Mouse (Mus musculus) forebrain, embryonic 12.5 days (tissue): ENCODE results near the gene Ppfibp1. TPM values are rescaled to one million over a fixed set of nuclear protein-coding genes. Genes with fewer than 3 reads are reported as not detected.
A peak's percentile ranks its signal among the peaks of the same experiment; 100 is the strongest.

ENCODE experiments used
- ATAC-seq: fragments of 200-750 bp; cut with Nextera tagmentation; 2 replicates; pipeline ENCODE4 v1.8.0; 2017; ENCODE audit warnings: moderate TSS enrichment; ENCODE audit not compliant: low FRiP score
- H3K27ac ChIP-seq: fragments of 300-500 bp; sonication (generic); 2 replicates; pipeline ENCODE4 v1.5.1; 2016; ENCODE audit warnings: mild to moderate bottlenecking
- H3K27me3 ChIP-seq: fragments of 300-500 bp; sonication (generic); 2 replicates; pipeline ENCODE4 v1.6.1; 2016; ENCODE audit warnings: mild to moderate bottlenecking
- H3K36me3 ChIP-seq: fragments of 300-500 bp; sonication (generic); replicated peaks from 2 replicates; pipeline ENCODE4 v1.6.1; 2016; ENCODE audit warnings: mild to moderate bottlenecking
- H3K4me1 ChIP-seq: fragments of 300-500 bp; sonication (generic); 2 replicates; pipeline ENCODE4 v1.6.1; 2016
- H3K4me2 ChIP-seq: fragments of 300-500 bp; sonication (generic); 2 replicates; pipeline ENCODE4 v1.6.1; 2016; ENCODE audit warnings: mild to moderate bottlenecking, moderate library complexity
- H3K4me3 ChIP-seq: fragments of 300-500 bp; sonication (generic); replicated peaks from 2 replicates; pipeline ENCODE4 v1.5.1; 2016; ENCODE audit warnings: mild to moderate bottlenecking
- H3K9ac ChIP-seq: fragments of 300-500 bp; sonication (generic); 2 replicates; pipeline ENCODE4 v1.6.1; 2016; ENCODE audit warnings: mild to moderate bottlenecking
- H3K9me3 ChIP-seq: fragments of 300-500 bp; sonication (generic); 2 replicates; pipeline ENCODE4 v1.6.1; 2016
- WGBS: fragments of 180-500 bp; shearing (Covaris S2); methylation state at CpG from one replicate; pipeline ENCODE4 v1.1.7; 2016; 5-methylcytosine and 5-hydroxymethylcytosine counted together
- polyA plus RNA-seq: library from polyadenylated mRNA; unstranded; fragments of >200 nt; fragmentation: Nextera tagmentation; extraction: Ambion mirVana; gene quantifications from 2 replicates; pipeline ENCODE4 v1.2.1, GENCODE M21; 2016

Gene Ppfibp1
- polyA plus RNA-seq, 1 experiment from 2014 or later, result 29.9 TPM

DNA sequence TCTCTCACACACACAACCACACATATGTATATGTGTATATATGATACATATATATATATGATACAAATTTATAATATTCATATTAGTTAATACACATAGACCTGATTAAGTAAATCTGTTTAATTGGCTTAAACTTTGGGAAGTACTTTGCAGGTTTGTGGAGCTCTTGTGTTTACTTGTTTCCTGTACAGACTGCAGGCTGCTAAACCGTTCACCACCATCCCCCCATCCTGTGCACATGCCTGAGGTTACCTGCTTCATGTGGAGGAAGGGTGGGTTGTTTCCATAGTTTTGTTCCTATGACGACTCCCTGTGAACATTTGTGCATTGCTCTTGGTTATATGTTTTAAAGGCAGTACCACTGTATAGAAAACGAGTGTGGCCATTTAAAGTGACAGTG, 83.1 kb downstream of the Ppfibp1 start:
- H3K9me3 ChIP-seq, result no peaks in the 10 kb centered on the region
- ATAC-seq, result no peak
- H3K27ac ChIP-seq, result no peak overlapping the region
- H3K4me1 ChIP-seq, result peaks cover 6% of the 10 kb centered on the region; the same call in 1 of the 2 replicates
- WGBS, result 50% methylated on average over 3 of the region's 3 CpGs
- no peaks in the 10 kb centered on the region for H3K27me3 ChIP-seq
- H3K4me3 ChIP-seq, result no peak overlapping the region
- no peak overlapping the region for H3K4me2 ChIP-seq
- no peak overlapping the region for H3K9ac ChIP-seq
- H3K36me3 ChIP-seq, result no peaks in the 10 kb centered on the region

- no peak overlapping the region for H3K9ac ChIP-seq
- H3K36me3 ChIP-seq, result no peaks in the 10 kb centered on the region
- no peak overlapping the region for H3K27ac ChIP-seq
- H3K4me1 ChIP-seq, result peaks cover 6% of the 10 kb centered on the region; the same call in 1 of the 2 replicates
- no peak overlapping the region for H3K4me3 ChIP-seq
- H3K9me3 ChIP-seq, result no peaks in the 10 kb centered on the region
- ATAC-seq, result peak; percentile 61; the same call in 1 of the 2 replicates
- 21% methylated on average over 6 of the region's 6 CpGs for WGBS
- no peaks in the 10 kb centered on the region for H3K27me3 ChIP-seq
- H3K4me2 ChIP-seq, result no peak overlapping the region
These were observed 83.7 kb downstream of the Ppfibp1 start for GRCm38 (mm10) chr6:146972009-146972408.

- Histone ChIP-seq H3K9me3 (no peaks in the 10 kb centered on the region), H3K4me3 (no peak overlapping the region), H3K4me1 (peaks cover 6% of the 10 kb centered on the region; the same call in 1 of the 2 replicates), H3K36me3 (no peaks in the 10 kb centered on the region), H3K27me3 (no peaks in the 10 kb centered on the region), H3K9ac (no peak overlapping the region), H3K27ac (no peak overlapping the region), H3K4me2 (no peak overlapping the region)
- 79% methylated on average over 1 of the region's 1 CpGs for WGBS
- ATAC-seq, result no peak
These were observed 84.5 kb downstream of the Ppfibp1 start for GRCm38 (mm10) chr6:146972740-146973139.

- Histone ChIP-seq H3K27ac (no peak overlapping the region), H3K9me3 (no peaks in the 10 kb centered on the region), H3K27me3 (no peaks in the 10 kb centered on the region), H3K4me2 (no peak overlapping the region), H3K4me1 (peaks cover 6% of the 10 kb centered on the region; the same call in 1 of the 2 replicates), H3K9ac (no peak overlapping the region), H3K36me3 (no peaks in the 10 kb centered on the region), H3K4me3 (no peak overlapping the region)
- WGBS, result 62% methylated on average over 2 of the region's 2 CpGs
- ATAC-seq, result no peak
These were observed 85.1 kb downstream of the Ppfibp1 start for GRCm38 (mm10) chr6:146973406-146973805.

- no peak overlapping the region for H3K4me2 ChIP-seq
- H3K27ac ChIP-seq, result no peak overlapping the region
- no peak overlapping the region for H3K9ac ChIP-seq
- H3K36me3 ChIP-seq, result no peaks in the 10 kb centered on the region
- no peak overlapping the region for H3K4me3 ChIP-seq
- ATAC-seq, result no peak
- H3K9me3 ChIP-seq, result no peaks in the 10 kb centered on the region
- peaks cover 6% of the 10 kb centered on the region; the same call in 1 of the 2 replicates for H3K4me1 ChIP-seq
- H3K27me3 ChIP-seq, result no peaks in the 10 kb centered on the region
These were observed 85.5 kb downstream of the Ppfibp1 start for GRCm38 (mm10) chr6:146973830-146974229.

DNA sequence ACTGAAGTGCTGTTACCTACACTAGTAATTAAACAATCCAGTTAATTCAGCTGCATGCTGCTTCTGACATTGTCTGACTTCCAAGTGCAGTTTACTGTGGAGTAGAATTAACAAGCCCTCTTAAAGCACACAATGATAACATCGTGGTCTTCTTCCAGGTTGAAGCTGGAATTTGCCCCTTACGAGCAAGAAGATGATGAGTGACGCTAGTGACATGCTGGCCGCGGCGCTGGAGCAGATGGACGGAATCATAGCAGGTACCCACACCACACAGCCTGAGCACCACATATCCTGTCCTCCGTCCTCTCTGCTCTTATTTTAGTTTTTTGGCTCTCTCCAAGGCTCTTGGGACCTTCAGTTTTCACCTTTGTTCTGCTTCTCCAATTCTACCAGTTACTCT, 88.2 kb downstream of the Ppfibp1 start:
- Histone ChIP-seq H3K9ac (no peak overlapping the region), H3K4me2 (no peak overlapping the region), H3K9me3 (no peaks in the 10 kb centered on the region), H3K27ac (no peak overlapping the region), H3K36me3 (no peaks in the 10 kb centered on the region), H3K27me3 (no peaks in the 10 kb centered on the region), H3K4me3 (no peak overlapping the region), H3K4me1 (peaks cover 24% of the 10 kb centered on the region)
- WGBS, result 91% methylated on average over 8 of the region's 8 CpGs
- ATAC-seq, result no peak

DNA sequence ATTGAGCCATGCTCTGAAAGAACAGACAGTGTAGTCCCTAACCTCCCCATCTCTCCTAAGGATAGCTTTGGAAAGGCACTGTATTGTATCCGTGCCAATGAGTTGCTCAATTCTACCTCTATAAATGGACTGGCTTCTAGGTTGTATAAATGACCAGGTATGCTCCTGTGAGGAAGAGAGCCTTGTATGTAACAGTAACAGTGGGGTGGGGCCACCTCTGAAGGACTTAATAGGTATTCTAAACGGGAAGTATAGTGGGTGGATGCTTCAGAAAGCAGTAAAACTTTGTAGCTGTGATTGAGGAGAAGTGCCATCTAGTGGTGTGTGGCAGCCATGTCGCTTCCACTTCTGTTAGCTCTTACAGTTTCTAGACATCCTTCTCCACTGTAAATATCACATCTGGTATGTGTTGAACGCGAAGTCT, 90.4 kb downstream of the Ppfibp1 start:
- Histone ChIP-seq H3K9ac (no peak overlapping the region), H3K4me1 (peaks cover 24% of the 10 kb centered on the region), H3K27me3 (no peaks in the 10 kb centered on the region), H3K4me2 (no peak overlapping the region), H3K4me3 (no peak overlapping the region), H3K9me3 (no peaks in the 10 kb centered on the region), H3K36me3 (no peaks in the 10 kb centered on the region), H3K27ac (no peak overlapping the region)
- no peak for ATAC-seq
- WGBS, result 65% methylated on average over 5 of the region's 5 CpGs

DNA sequence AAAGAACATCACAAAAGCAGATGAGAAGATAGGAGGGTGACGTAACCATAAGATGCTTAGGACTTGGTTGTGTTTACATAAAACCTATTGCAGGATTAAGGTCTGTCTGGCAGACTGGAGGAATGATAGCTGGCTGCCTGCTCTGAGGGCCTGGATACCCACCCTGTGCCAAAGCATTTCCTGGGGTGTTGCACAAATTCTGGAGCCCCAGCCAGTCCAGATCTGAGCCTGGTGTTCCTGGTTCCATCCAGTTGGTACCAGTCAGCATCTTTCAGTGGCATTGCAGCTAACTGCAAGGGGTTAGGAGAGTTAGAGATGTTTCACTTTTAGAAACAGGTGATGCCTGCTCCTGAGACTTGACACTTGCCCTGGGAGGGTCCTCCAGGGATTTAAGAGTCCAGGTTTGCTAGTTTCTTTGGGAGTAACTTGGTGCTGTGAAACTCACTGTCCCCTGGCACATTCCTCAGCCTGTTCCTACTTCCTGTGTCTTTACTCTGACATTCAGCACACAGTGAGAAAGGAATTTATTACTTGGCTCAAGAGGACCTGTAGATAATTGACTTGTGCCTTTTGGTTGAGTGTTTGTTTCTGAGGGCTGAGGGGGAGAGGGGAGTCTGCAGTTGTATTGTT, 90.9 kb downstream of the Ppfibp1 start:
- H3K4me1 ChIP-seq, result peaks cover 24% of the 10 kb centered on the region; the same call in 1 of the 2 replicates
- no peaks in the 10 kb centered on the region for H3K36me3 ChIP-seq
- H3K27me3 ChIP-seq, result no peaks in the 10 kb centered on the region
- no peak overlapping the region for H3K27ac ChIP-seq
- no peaks in the 10 kb centered on the region for H3K9me3 ChIP-seq
- H3K9ac ChIP-seq, result no peak overlapping the region
- WGBS, result 71% methylated on average over 1 of the region's 1 CpGs
- ATAC-seq, result no peak
- H3K4me3 ChIP-seq, result no peak overlapping the region
- H3K4me2 ChIP-seq, result no peak overlapping the region

DNA sequence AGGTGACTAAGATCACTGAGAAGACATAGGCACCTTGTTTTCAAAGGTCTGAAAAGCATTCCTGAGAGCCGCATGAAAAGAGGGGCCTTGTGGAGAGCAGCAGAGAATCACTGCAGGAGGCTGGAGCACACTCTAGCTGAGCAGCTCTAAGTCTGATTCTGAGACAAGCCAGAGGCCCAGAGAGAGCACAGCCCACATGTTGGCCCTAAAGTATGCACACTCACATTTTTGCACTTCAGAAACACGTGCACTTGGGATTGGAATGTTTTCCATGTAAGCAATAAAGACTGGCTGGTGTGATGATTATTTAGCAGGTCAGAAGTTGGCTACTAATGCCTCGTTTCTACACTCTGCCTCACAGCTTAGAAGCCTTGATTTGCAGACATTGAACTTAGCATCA, 91.7 kb downstream of the Ppfibp1 start:
- ATAC-seq, result no peak
- no peaks in the 10 kb centered on the region for H3K36me3 ChIP-seq
- H3K4me2 ChIP-seq, result no peak overlapping the region
- peaks cover 24% of the 10 kb centered on the region; the same call in 1 of the 2 replicates for H3K4me1 ChIP-seq
- no peaks in the 10 kb centered on the region for H3K9me3 ChIP-seq
- H3K4me3 ChIP-seq, result no peak overlapping the region
- 36% methylated on average over 3 of the region's 3 CpGs for WGBS
- H3K27ac ChIP-seq, result no peak overlapping the region
- no peaks in the 10 kb centered on the region for H3K27me3 ChIP-seq
- H3K9ac ChIP-seq, result no peak overlapping the region

- Histone ChIP-seq H3K27ac (peak overlapping the region; percentile 80), H3K9ac (no peak overlapping the region), H3K36me3 (no peaks in the 10 kb centered on the region), H3K4me3 (no peak overlapping the region), H3K9me3 (no peaks in the 10 kb centered on the region), H3K27me3 (no peaks in the 10 kb centered on the region), H3K4me1 (peaks cover 24% of the 10 kb centered on the region; the same call in 1 of the 2 replicates), H3K4me2 (no peak overlapping the region)
- ATAC-seq, result peak; percentile 87; the same call in 1 of the 2 replicates
- WGBS, result 4% methylated on average over 1 of the region's 1 CpGs
These were observed 93.1 kb downstream of the Ppfibp1 start for GRCm38 (mm10) chr6:146981249-146981835.

DNA sequence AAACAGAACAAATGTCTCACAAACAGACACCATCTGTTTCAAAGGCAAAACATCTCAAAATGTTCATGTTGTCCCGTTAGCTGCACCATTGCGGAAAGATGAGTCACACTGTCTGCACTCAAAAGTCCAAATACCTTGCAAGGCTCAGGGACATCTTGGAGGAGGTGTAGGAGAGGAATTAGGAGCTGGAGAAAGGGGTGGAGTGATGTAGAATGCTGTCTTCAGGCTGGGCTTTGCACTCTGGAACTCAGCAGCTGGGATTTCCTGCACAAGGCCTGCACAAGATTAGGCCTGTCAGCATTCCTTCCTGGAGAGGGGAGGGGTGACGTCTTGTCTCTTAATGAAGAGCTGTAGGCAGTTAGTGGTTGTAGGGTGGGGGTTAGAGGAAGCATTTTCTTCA, 96.3 kb downstream of the Ppfibp1 start:
- Histone ChIP-seq H3K4me1 (peaks cover 19% of the 10 kb centered on the region; the same call in 1 of the 2 replicates), H3K9ac (no peak overlapping the region), H3K36me3 (no peaks in the 10 kb centered on the region), H3K9me3 (no peaks in the 10 kb centered on the region), H3K27ac (no peak overlapping the region), H3K4me3 (no peak overlapping the region), H3K27me3 (no peaks in the 10 kb centered on the region), H3K4me2 (no peak overlapping the region)
- ATAC-seq, result no peak
- 72% methylated on average over 3 of the region's 3 CpGs for WGBS

DNA sequence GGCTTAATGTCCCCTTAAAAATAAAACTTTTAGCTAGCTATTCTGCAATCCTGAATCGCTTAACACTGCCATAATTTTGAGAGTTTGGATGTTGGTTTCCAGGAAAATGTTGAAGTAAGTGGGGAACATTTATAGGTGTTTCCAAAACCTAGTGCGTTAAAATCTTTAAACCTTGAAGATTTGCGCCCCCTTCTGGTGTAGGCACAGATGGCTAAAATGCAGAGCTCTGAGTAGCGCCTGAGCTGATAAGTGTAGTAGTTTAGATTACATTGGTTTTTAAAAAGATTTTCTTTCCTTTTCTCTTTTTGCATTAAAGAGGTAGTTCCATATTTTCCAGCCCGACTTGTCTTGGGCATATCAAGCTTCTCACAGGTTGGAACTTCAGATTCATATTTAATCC, 105.9 kb downstream of the Ppfibp1 start:
- ATAC-seq, result no peak
- Histone ChIP-seq H3K36me3 (no peaks in the 10 kb centered on the region; the same call in none of the 2 replicates), H3K4me1 (no peaks in the 10 kb centered on the region), H3K4me3 (no peak overlapping the region), H3K9ac (no peak overlapping the region), H3K4me2 (no peak overlapping the region), H3K9me3 (no peaks in the 10 kb centered on the region), H3K27me3 (no peaks in the 10 kb centered on the region), H3K27ac (no peak overlapping the region)
- 38% methylated on average over 5 of the region's 5 CpGs for WGBS

GRCm38 (mm10) chr6:146995391-146995790, 107.1 kb downstream of the Ppfibp1 start:
- no peaks in the 10 kb centered on the region for H3K9me3 ChIP-seq
- no peaks in the 10 kb centered on the region for H3K27me3 ChIP-seq
- 94% methylated on average over 2 of the region's 2 CpGs for WGBS
- H3K4me2 ChIP-seq, result no peak overlapping the region
- H3K27ac ChIP-seq, result no peak overlapping the region
- H3K4me1 ChIP-seq, result no peaks in the 10 kb centered on the region
- no peak for ATAC-seq
- H3K36me3 ChIP-seq, result no peaks in the 10 kb centered on the region; the same call in none of the 2 replicates
- H3K4me3 ChIP-seq, result no peak overlapping the region
- H3K9ac ChIP-seq, result no peak overlapping the region
